Mouse (Mus musculus) hindbrain, postnatal 0 days (tissue): ENCODE results near the gene Cdc42ep4. TPM values are rescaled to one million over a fixed set of nuclear protein-coding genes. Genes with fewer than 3 reads are reported as not detected.

ENCODE experiments used
- ATAC-seq: fragments of 200-750 bp; cut with Nextera tagmentation; 2 replicates; pipeline ENCODE4 v1.8.0; 2017; ENCODE audit warnings: mild to moderate bottlenecking, moderate TSS enrichment, moderate library complexity
- DNase-seq: peaks from one replicate; pipeline ENCODE4 v3.0.0-alpha.2; 2015; ENCODE audit warnings: low spot score
- H3K27ac ChIP-seq: fragments of 300-500 bp; sonication (generic); 2 replicates; pipeline ENCODE4 v1.5.1; 2014; ENCODE audit warnings: mild to moderate bottlenecking
- H3K27me3 ChIP-seq: fragments of 300-500 bp; sonication (generic); 2 replicates; pipeline ENCODE4 v1.6.1; 2014; ENCODE audit warnings: low read length, mixed read lengths; ENCODE audit not compliant: insufficient read depth
- H3K36me3 ChIP-seq: fragments of 300-500 bp; sonication (generic); 2 replicates; pipeline ENCODE4 v1.6.1; 2014; ENCODE audit warnings: low read length, mixed read lengths; ENCODE audit not compliant: insufficient read depth
- H3K4me1 ChIP-seq: fragments of 300-500 bp; sonication (generic); 2 replicates; pipeline ENCODE4 v1.6.1; 2014; ENCODE audit warnings: antibody characterized with exemption, low read length, mixed read lengths; ENCODE audit not compliant: insufficient read depth
- H3K4me2 ChIP-seq: fragments of 300-500 bp; sonication (generic); 2 replicates; pipeline ENCODE4 v1.6.1; 2014; ENCODE audit warnings: low read depth, mild to moderate bottlenecking, low read length, moderate library complexity, mixed read lengths
- H3K4me3 ChIP-seq: fragments of 300-500 bp; sonication (generic); 2 replicates; pipeline ENCODE4 v1.5.1; 2014; ENCODE audit warnings: low read length
- H3K9ac ChIP-seq: fragments of 300-500 bp; sonication (generic); replicated peaks from 2 replicates; pipeline ENCODE4 v1.6.1; 2014; ENCODE audit warnings: mild to moderate bottlenecking, low read length, moderate library complexity, mixed read lengths
- H3K9me3 ChIP-seq: fragments of 300-500 bp; sonication (generic); 2 replicates; pipeline ENCODE4 v1.6.1; 2016; ENCODE audit warnings: low read length, mixed read lengths
- CTCF ChIP-seq: IDR thresholded peaks from 2 replicates; pipeline ENCODE4 v1.5.1; 2016; ENCODE audit warnings: antibody characterized with exemption, control low read depth, low read depth
- WGBS: fragments of 180-500 bp; shearing (Covaris S2); extraction: QIAGEN DNeasy Blood & Tissue Kit; methylation state at CpG from one replicate; pipeline ENCODE4 v1.1.7; 2014; 5-methylcytosine and 5-hydroxymethylcytosine counted together
- polyA plus RNA-seq: library from polyadenylated mRNA; unstranded; fragments of >200 nt; fragmentation: Nextera tagmentation; extraction: Ambion mirVana; gene quantifications from 2 replicates; pipeline ENCODE4 v1.2.1, GENCODE M21; 2015
- total RNA-seq: library from RNA; depleted of rRNA; stranded (reverse); fragments of >200 nt; gene quantifications from 2 replicates; pipeline ENCODE4 v1.2.3, GENCODE M21; 2014; rRNA removed

Cdc42ep4 gene
- total and polyA plus RNA-seq, 2 experiments from 2014 or later, result 55.7 to 116 TPM

- DNase-seq (no peak), ATAC-seq (no peak)
- H3K4me3 ChIP-seq, result peak overlapping the region; percentile 92; the same call in 1 of the 2 replicates
- no peaks in the 10 kb centered on the region for H3K27me3 ChIP-seq
- H3K9me3 ChIP-seq, result no peaks in the 10 kb centered on the region
- peak overlapping the region; percentile 82 for H3K4me2 ChIP-seq
- peaks cover 16% of the 10 kb centered on the region; the same call in 1 of the 2 replicates for H3K4me1 ChIP-seq
- peak; percentile 13; the same call in 1 of the 2 replicates for TF ChIP-seq CTCF
- H3K9ac ChIP-seq, result no peak overlapping the region
- no peaks in the 10 kb centered on the region; the same call in 1 of the 2 replicates for H3K36me3 ChIP-seq
- H3K27ac ChIP-seq, result no peak overlapping the region
These were observed 69.7 kb downstream of the Cdc42ep4 start for GRCm38 (mm10) chr11:113681979-113682378.

- peaks cover 10% of the 10 kb centered on the region; the same call in 1 of the 2 replicates for H3K36me3 ChIP-seq
- peaks cover 16% of the 10 kb centered on the region; the same call in 1 of the 2 replicates for H3K4me1 ChIP-seq
- WGBS, result 89% methylated on average over 2 of the region's 2 CpGs
These were observed 70.7 kb downstream of the Cdc42ep4 start for GRCm38 (mm10) chr11:113680954-113681353.

GRCm38 (mm10) chr11:113678373-113678772 is 73.3 kb downstream of the Cdc42ep4 start:
- no peak for ATAC-seq
- Histone ChIP-seq H3K9me3 (no peaks in the 10 kb centered on the region), H3K4me2 (no peak overlapping the region), H3K36me3 (peaks cover 18% of the 10 kb centered on the region), H3K27ac (no peak overlapping the region), H3K9ac (no peak overlapping the region), H3K27me3 (no peaks in the 10 kb centered on the region), H3K4me1 (peaks cover 13% of the 10 kb centered on the region; the same call in 1 of the 2 replicates), H3K4me3 (no peak overlapping the region)
- TF ChIP-seq CTCF, result no peak
- 78% methylated on average over 8 of the region's 8 CpGs for WGBS
- DNase-seq, result no peak

More at GRCm38 (mm10) chr11:113680954-113681353, 70.7 kb downstream of the Cdc42ep4 start:
- Histone ChIP-seq H3K4me3 (no peak overlapping the region), H3K4me2 (no peak overlapping the region), H3K9ac (no peak overlapping the region), H3K27ac (no peak overlapping the region), H3K27me3 (no peaks in the 10 kb centered on the region), H3K9me3 (no peaks in the 10 kb centered on the region)
- DNase-seq (no peak), ATAC-seq (no peak)
- TF ChIP-seq CTCF, result no peak

DNA sequence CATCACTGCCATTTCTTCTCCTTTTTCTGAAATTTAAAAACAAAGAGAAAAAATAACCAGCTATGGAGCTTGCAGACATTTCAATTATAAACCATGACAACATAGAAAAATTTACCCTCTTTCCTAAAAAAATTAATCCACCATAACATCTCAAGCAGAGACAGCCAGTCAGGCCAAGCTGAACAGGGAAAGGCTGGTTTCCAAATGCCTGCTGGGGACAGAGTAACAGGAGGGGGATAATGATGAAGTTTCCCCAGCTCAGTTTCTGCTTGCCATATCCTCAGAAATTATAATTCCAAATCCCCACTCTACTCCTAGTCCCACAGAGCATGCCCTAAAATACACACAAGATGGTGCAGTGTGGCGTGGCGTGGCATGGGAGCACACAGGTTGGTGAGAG is 74.3 kb downstream of the Cdc42ep4 start:
- no peaks in the 10 kb centered on the region for H3K9me3 ChIP-seq
- H3K4me2 ChIP-seq, result no peak overlapping the region
- H3K36me3 ChIP-seq, result peaks cover 21% of the 10 kb centered on the region
- H3K27me3 ChIP-seq, result no peaks in the 10 kb centered on the region
- TF ChIP-seq CTCF, result no peak
- H3K4me1 ChIP-seq, result peaks cover 10% of the 10 kb centered on the region; the same call in 1 of the 2 replicates
- peak; percentile 17 for DNase-seq
- ATAC-seq, result peak; percentile 53; the same call in 1 of the 2 replicates
- WGBS, result 63% methylated on average over 2 of the region's 2 CpGs
- H3K9ac ChIP-seq, result no peak overlapping the region
- 0 out of 2 replicates have a peak overlapping the region, but pooled peaks have one; percentile 16 for H3K27ac ChIP-seq
- no peak overlapping the region for H3K4me3 ChIP-seq

Other genes with a start within 250 kb of the Cdc42ep4 start
- gene Sstr2, start 132.5 kb downstream of the Cdc42ep4 start, total RNA-seq, result 58.9 and 94.0 TPM in 2 replicates
- 32.4 and 37.6 TPM in 2 replicates for gene Sstr2, start 132.5 kb downstream of the Cdc42ep4 start, polyA plus RNA-seq
- 59.9 and 63.8 TPM in 2 replicates for gene Cog1, start 102.7 kb downstream of the Cdc42ep4 start, total RNA-seq
- gene Cog1, start 102.7 kb downstream of the Cdc42ep4 start, polyA plus RNA-seq, result 30.6 and 31.3 TPM in 2 replicates
- 63.3 and 67.9 TPM in 2 replicates for gene Slc39a11, start 101.8 kb downstream of the Cdc42ep4 start, total RNA-seq
- gene Slc39a11, start 101.8 kb downstream of the Cdc42ep4 start, polyA plus RNA-seq, result 35.0 and 35.6 TPM in 2 replicates
- gene Fam104a, start 67.7 kb downstream of the Cdc42ep4 start, total RNA-seq, result 29.5 and 36.8 TPM in 2 replicates
- 50.6 and 51.5 TPM in 2 replicates for gene Fam104a, start 67.7 kb downstream of the Cdc42ep4 start, polyA plus RNA-seq
- gene D11Wsu47e, start 67.5 kb downstream of the Cdc42ep4 start, total RNA-seq, result 17.7 and 32.4 TPM in 2 replicates
- gene D11Wsu47e, start 67.5 kb downstream of the Cdc42ep4 start, polyA plus RNA-seq, result 19.7 and 22.5 TPM in 2 replicates
- not detected in 2 replicates for gene Cpsf4l, start 41.9 kb downstream of the Cdc42ep4 start, total RNA-seq
- 0.19 and 0.25 TPM in 2 replicates for gene Cpsf4l, start 41.9 kb downstream of the Cdc42ep4 start, polyA plus RNA-seq